Mouse (Mus musculus): Measurements from ENCODE around the gene Galnt14.

DNA sequence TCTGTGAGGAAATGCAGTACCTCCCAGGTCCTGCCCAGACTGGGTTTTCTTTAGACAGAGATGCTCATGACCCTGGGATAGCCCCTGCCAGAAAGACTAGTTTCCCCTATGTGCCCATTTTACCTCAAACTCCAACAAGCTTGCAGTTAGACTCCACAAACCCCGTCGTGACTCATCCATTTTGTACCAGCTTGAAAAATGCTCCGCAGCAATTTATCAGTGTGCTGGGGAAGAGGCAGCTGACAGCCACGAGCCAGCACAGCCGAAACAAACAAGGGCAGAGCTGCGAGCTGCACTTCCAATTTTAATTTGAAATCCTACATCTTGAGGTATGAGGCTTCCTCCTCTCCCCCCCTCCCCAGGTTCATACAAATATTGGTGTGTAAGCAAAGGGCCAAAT lies 60.9 kb downstream of the Galnt14 start:
- TF ChIP-seq CTCF (IDR thresholded peaks at IDR 0.05; ENCODE audit: low read depth, low read length) (no peak), POLR2A (IDR thresholded peaks at IDR 0.05; ENCODE audit: insufficient read depth, low read length) (no peak), EP300 (IDR thresholded peaks at IDR 0.05; ENCODE audit: insufficient read depth, low read depth, low read length) (no peak)
